Mouse (Mus musculus): Measurements from ENCODE around the gene Rrnad1. TPM values are rescaled to one million over a fixed set of nuclear protein-coding genes. Genes with fewer than 3 reads are reported as not detected.

The Rrnad1 gene
- polyA plus RNA-seq, 1 experiment from 2014 or later: 19.6 TPM

DNA sequence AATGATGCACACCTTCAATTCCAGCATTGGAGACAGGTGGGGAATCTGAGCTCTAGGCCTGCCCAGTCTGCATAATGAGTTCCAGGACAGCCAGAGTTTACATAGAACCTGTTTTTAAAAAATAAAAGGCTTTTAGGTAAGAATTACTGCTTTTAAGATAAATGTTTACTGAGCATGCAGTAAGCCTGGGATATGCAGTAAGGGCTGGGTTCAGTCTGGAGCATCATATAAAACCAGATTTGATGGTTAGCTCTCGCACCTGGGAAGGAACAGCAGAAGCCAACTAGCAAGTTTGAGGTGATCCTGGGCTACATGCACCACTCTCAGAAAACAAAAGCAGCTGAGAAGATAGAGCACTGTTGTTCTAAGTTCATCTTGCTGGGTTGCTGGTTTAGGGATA lies 12.0 kb downstream of the Rrnad1 start:
- ATAC-seq (ENCODE audit: insufficient read depth): no peak
- Histone ChIP-seq H3K4me3 (ENCODE audit: low read depth, low read length) (peak overlapping the region; percentile 73; the same call in 1 of the 2 replicates), H3K4me1 (ENCODE audit: insufficient read depth) (no peaks in the 10 kb centered on the region; the same call in 1 of the 2 replicates), H3K4me2 (no peak overlapping the region), H3K27me3 (ENCODE audit: insufficient read depth, low read length) (no peaks in the 10 kb centered on the region), H3K9ac (no peak overlapping the region), H3K9me3 (ENCODE audit: low read depth, low read length) (no peaks in the 10 kb centered on the region), H3K36me3 (ENCODE audit: insufficient read depth) (peaks cover 62% of the 10 kb centered on the region), H3K27ac (ENCODE audit: low read depth) (no peak overlapping the region)
- no peak for DNase-seq
- no peak for TF ChIP-seq CTCF (IDR thresholded peaks at IDR 0.05; ENCODE audit: low read depth)
- 88% methylated on average over 1 of the region's 1 CpGs for WGBS

DNA sequence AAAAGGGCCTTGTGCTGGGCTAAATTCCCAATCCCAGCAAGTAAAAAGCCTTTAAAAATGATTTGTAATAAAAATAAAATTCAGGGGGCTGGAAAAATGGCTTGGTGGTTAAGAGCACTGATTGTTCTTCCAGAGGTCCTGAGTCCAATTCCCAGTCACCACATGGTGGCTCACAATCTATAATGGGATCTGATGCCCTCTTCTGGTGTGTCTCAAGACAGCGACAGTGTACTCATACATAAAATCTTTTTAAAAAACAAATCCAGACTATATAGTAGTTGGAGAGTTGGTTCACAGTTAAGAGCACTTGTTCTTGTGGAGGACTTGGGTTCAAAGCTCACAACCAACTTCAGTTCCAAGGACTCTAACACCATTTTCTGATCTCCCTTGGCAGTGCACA lies 13.5 kb downstream of the Rrnad1 start:
- no peak overlapping the region for H3K27ac ChIP-seq (ENCODE audit: low read depth)
- no peaks in the 10 kb centered on the region for H3K9me3 ChIP-seq (ENCODE audit: low read depth, low read length)
- no peak overlapping the region for H3K4me2 ChIP-seq
- no peak overlapping the region for H3K4me3 ChIP-seq (ENCODE audit: low read depth, low read length)
- no peak for TF ChIP-seq CTCF (IDR thresholded peaks at IDR 0.05; ENCODE audit: low read depth)
- no peak overlapping the region for H3K9ac ChIP-seq
- WGBS: 87% methylated on average over 1 of the region's 1 CpGs
- no peak for DNase-seq
- H3K27me3 ChIP-seq (ENCODE audit: insufficient read depth, low read length): no peaks in the 10 kb centered on the region
- peaks cover 57% of the 10 kb centered on the region for H3K36me3 ChIP-seq (ENCODE audit: insufficient read depth)
- no peak for ATAC-seq (ENCODE audit: insufficient read depth)
- no peaks in the 10 kb centered on the region; the same call in 1 of the 2 replicates for H3K4me1 ChIP-seq (ENCODE audit: insufficient read depth)

DNA sequence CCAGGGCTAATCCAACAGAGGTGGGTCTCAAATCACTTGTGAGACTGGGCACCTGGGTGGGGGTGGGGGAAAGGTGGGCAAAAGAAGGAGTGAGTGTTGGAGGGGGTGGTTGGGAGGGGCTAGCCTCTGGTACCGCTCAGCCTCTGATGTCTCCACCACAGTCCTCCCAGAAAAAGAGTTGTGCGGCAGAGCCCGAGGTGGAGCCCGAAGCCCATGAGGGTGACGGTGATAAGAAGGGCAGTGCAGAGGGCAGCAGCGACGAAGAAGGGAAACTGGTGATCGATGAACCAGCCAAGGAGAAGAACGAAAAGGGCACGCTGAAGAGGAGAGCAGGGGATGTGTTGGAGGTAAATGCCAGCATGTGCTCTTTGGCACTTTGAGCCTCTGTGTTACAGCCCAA lies 16.6 kb downstream of the Rrnad1 start:
- Histone ChIP-seq H3K4me1 (ENCODE audit: insufficient read depth) (peaks cover 25% of the 10 kb centered on the region), H3K27ac (ENCODE audit: low read depth) (no peak overlapping the region), H3K4me2 (no peak overlapping the region), H3K9me3 (ENCODE audit: low read depth, low read length) (no peaks in the 10 kb centered on the region), H3K36me3 (ENCODE audit: insufficient read depth) (peaks cover 58% of the 10 kb centered on the region), H3K4me3 (ENCODE audit: low read depth, low read length) (no peak overlapping the region), H3K9ac (no peak overlapping the region), H3K27me3 (ENCODE audit: insufficient read depth, low read length) (no peaks in the 10 kb centered on the region)
- WGBS: 92% methylated on average over 10 of the region's 10 CpGs
- ATAC-seq (ENCODE audit: insufficient read depth): no peak
- no peak for TF ChIP-seq CTCF (IDR thresholded peaks at IDR 0.05; ENCODE audit: low read depth)
- DNase-seq: no peak

DNA sequence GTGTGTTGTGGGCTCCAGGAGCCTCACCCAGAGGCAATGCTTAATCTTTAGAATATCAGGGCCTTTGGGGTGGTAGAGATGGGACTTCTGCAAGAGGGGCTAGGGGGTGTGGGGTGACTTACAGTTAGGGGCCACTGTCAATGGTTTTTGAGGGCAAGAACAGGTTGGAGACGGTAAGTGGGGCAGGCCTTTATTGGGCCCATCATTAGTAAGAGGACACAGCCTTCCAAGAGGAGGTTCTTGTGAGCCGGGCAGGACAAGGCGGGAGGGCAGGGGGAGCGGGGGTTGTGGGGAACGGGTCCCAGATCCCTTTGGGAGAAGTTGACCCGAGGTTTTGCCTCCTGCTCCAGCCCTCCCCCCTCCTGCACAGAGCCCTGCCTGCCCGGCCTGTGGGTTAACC lies 17.0 kb downstream of the Rrnad1 start:
- H3K9ac ChIP-seq: no peak overlapping the region
- H3K4me3 ChIP-seq (ENCODE audit: low read depth, low read length): no peak overlapping the region
- ATAC-seq (ENCODE audit: insufficient read depth) (no peak), DNase-seq (no peak)
- H3K9me3 ChIP-seq (ENCODE audit: low read depth, low read length): no peaks in the 10 kb centered on the region
- no peak for TF ChIP-seq CTCF (IDR thresholded peaks at IDR 0.05; ENCODE audit: low read depth)
- 79% methylated on average over 6 of the region's 7 CpGs for WGBS
- peaks cover 58% of the 10 kb centered on the region for H3K36me3 ChIP-seq (ENCODE audit: insufficient read depth)
- peaks cover 29% of the 10 kb centered on the region for H3K4me1 ChIP-seq (ENCODE audit: insufficient read depth)
- H3K27me3 ChIP-seq (ENCODE audit: insufficient read depth, low read length): no peaks in the 10 kb centered on the region
- no peak overlapping the region for H3K4me2 ChIP-seq
- H3K27ac ChIP-seq (ENCODE audit: low read depth): no peak overlapping the region

DNA sequence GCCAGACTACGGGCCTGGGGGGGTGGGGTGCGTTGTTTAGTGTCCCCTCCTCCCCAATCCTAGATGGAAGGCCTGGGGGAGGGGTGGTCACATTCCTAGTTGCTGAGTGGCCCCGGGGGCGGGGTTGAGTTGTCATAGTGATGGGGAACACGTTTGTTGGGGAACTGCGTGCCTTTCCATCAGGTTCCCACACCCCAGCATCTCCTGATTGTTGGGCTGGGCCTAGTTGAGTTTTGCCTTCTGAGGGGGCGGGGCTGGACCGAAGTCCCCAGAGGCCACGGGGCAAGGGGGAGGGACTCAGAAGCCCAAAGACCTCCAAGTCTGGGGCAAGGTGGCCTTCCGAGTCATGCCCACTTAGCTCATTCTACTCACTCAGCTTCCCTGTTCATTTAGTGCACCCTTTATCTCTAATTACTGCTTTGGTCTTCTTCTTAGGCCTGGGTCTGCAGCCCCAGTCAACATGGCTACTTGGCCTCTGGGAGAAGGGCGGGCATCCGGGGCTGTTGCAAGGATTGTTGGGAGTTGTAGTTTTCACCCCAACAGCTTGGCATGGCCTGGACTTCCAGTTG lies 19.9 kb downstream of the Rrnad1 start:
- DNase-seq (peak; percentile 89), ATAC-seq (ENCODE audit: insufficient read depth) (peak; percentile 12)
- Histone ChIP-seq H3K4me2 (peak overlapping the region; percentile 99), H3K9me3 (ENCODE audit: low read depth, low read length) (no peaks in the 10 kb centered on the region), H3K9ac (peak overlapping the region; percentile 40), H3K4me1 (ENCODE audit: insufficient read depth) (peaks cover 37% of the 10 kb centered on the region), H3K4me3 (ENCODE audit: low read depth, low read length) (peak overlapping the region; percentile 35), H3K27ac (ENCODE audit: low read depth) (peak overlapping the region; percentile 67), H3K27me3 (ENCODE audit: insufficient read depth, low read length) (no peaks in the 10 kb centered on the region), H3K36me3 (ENCODE audit: insufficient read depth) (peaks cover 36% of the 10 kb centered on the region)
- TF ChIP-seq CTCF (IDR thresholded peaks at IDR 0.05; ENCODE audit: low read depth): no peak
- 10% methylated on average over 12 of the region's 12 CpGs for WGBS

DNA sequence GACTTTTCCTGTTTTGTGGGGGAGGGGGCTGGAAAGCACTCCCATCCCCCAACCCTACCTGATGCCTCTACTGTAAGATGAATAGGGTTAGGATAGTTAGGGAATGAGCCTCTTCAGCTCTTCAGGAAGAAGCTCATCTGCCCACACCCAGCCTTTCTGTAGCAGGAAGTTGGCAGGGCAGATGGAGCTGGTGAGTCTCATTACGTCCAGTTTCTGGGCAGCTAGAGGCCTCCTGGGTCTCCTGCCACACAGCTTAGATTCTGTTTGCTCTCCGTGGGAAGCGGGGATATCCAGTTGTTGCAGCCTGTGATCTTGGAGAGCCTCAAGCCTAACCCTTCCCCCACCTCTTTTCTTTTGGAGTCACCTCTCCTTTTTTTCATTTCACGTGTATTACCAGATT lies 20.6 kb downstream of the Rrnad1 start:
- Histone ChIP-seq H3K4me2 (peak overlapping the region; percentile 99), H3K27me3 (ENCODE audit: insufficient read depth, low read length) (no peaks in the 10 kb centered on the region), H3K27ac (ENCODE audit: low read depth) (peak overlapping the region; percentile 67), H3K36me3 (ENCODE audit: insufficient read depth) (peaks cover 28% of the 10 kb centered on the region), H3K4me3 (ENCODE audit: low read depth, low read length) (peak overlapping the region; percentile 35), H3K9ac (peak overlapping the region; percentile 40), H3K4me1 (ENCODE audit: insufficient read depth) (peaks cover 37% of the 10 kb centered on the region), H3K9me3 (ENCODE audit: low read depth, low read length) (no peaks in the 10 kb centered on the region)
- no peak for TF ChIP-seq CTCF (IDR thresholded peaks at IDR 0.05; ENCODE audit: low read depth)
- ATAC-seq (ENCODE audit: insufficient read depth): no peak
- 4% methylated on average over 4 of the region's 4 CpGs for WGBS
- DNase-seq: peak; percentile 34

DNA sequence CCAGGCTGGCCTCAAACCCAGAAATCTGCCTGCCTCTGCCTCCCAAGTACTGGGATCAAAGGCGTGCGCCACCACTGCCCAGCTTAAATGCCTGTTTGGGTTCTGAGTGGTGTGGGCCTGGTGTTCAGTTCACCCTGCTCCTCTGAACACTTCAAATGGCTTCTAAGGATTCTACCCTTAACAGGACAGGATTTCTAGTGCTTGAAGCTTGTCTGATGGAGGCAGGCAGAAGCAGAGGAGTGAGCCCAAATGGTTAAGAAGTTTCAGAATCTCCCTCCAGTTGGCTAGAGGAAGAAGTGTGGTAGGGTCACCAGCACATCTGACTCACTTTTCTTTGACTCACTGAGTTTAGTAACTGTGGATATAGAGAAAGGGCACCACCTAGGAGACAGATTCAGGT lies 21.1 kb downstream of the Rrnad1 start:
- no peak for TF ChIP-seq CTCF (IDR thresholded peaks at IDR 0.05; ENCODE audit: low read depth)
- 88% methylated on average over 2 of the region's 2 CpGs for WGBS
- ATAC-seq (ENCODE audit: insufficient read depth): no peak

More for the DNA sequence above, 21.1 kb downstream of the Rrnad1 start:
- peaks cover 24% of the 10 kb centered on the region for H3K36me3 ChIP-seq (ENCODE audit: insufficient read depth)
- H3K9me3 ChIP-seq (ENCODE audit: low read depth, low read length): no peaks in the 10 kb centered on the region
- peak overlapping the region; percentile 67; the same call in 1 of the 2 replicates for H3K27ac ChIP-seq (ENCODE audit: low read depth)
- H3K4me2 ChIP-seq: peak overlapping the region; percentile 99
- peak overlapping the region; percentile 35; the same call in 1 of the 2 replicates for H3K4me3 ChIP-seq (ENCODE audit: low read depth, low read length)
- H3K4me1 ChIP-seq (ENCODE audit: insufficient read depth): peaks cover 37% of the 10 kb centered on the region
- H3K9ac ChIP-seq: no peak overlapping the region
- DNase-seq: no peak
- H3K27me3 ChIP-seq (ENCODE audit: insufficient read depth, low read length): no peaks in the 10 kb centered on the region

All from lung, embryonic 14.5 days (tissue).